Mouse (Mus musculus): ENCODE results near the gene Epb41. TPM values are rescaled to one million over a fixed set of nuclear protein-coding genes. Genes with fewer than 3 reads are reported as not detected.
A peak's percentile ranks its signal among the peaks of the same experiment; 100 is the strongest.

Epb41 gene
- total RNA-seq (2015; ENCODE audit: low replicate concordance): 679 and 755 TPM in 2 replicates
- total RNA-seq (2017; ENCODE audit: low replicate concordance): 876 and 895 TPM in 2 replicates

GRCm38 (mm10) chr4:132074933-132075769 is at the start of gene Epb41:
Gene Epb41 (minus strand): TSS chr4:132075321.
- ATAC-seq (replicated peaks; ENCODE audit: low FRiP score, poor library complexity, severe bottlenecking): peak; percentile 66

DNA sequence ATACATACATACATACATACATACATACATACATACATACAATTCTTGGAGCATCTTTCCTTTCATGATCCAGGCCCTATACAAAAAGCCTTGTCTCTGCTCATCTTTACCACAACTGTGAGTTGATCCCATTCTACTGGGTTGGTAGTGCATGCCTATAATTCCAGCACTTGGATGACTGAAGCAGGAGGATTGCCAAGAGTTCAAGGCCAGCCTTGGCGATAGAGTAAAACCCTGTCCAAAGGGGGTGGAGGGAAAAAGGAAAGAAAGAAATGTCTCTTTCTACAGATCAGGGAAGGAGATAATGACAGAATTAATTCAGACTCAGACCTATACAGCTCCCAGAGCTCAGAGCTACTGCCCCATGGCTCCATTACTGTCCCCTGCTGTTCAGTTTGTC is 48.0 kb upstream of the Epb41 start:
- ATAC-seq (replicated peaks; ENCODE audit: low FRiP score, poor library complexity, severe bottlenecking): no peak

DNA sequence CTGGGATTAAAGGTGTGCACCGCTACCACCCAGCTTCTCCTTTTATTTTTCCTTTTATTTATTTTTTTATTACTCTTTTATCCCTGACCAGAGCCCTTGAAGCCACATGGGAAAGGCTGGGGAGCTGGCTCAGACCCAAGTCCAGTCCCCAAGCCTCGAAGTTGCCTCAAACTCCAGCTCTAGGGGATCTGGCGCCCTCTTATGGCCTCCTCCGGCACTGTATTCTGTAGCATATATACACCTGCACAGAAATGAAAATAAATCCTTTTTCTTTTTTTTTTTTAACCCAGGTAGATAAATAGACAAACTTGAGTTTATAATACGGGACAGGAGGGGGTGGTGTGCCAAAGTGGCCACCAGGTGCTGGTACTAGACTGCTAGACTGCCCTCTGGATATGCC is 46.6 kb upstream of the Epb41 start:
- ATAC-seq (replicated peaks; ENCODE audit: low FRiP score, poor library complexity, severe bottlenecking): no peak

DNA sequence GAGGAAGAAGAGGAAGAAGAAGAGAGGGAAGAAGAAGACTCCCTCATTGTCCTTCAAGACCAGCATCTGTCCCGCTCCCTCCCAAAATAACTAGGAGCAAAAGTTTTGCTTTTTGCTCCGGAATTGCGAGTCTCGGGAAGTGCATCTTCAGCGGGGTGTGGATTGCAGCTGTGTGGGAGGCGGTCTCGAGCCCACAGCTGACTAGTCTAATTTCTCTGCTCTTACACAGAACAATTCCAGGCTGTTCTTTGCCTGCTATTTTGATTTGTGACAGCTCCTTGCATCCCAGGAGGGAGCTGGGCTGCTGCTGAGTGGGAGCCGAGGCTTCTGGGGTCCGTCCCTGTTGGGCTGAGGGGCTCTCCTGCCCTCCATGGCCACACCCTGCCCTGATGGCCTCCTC is 44.4 kb upstream of the Epb41 start:
- no peak for ATAC-seq (replicated peaks; ENCODE audit: low FRiP score, poor library complexity, severe bottlenecking)

- ATAC-seq (replicated peaks; ENCODE audit: low FRiP score, poor library complexity, severe bottlenecking): no peak
These were observed 41.2 kb upstream of the Epb41 start for GRCm38 (mm10) chr4:132116315-132116714.

DNA sequence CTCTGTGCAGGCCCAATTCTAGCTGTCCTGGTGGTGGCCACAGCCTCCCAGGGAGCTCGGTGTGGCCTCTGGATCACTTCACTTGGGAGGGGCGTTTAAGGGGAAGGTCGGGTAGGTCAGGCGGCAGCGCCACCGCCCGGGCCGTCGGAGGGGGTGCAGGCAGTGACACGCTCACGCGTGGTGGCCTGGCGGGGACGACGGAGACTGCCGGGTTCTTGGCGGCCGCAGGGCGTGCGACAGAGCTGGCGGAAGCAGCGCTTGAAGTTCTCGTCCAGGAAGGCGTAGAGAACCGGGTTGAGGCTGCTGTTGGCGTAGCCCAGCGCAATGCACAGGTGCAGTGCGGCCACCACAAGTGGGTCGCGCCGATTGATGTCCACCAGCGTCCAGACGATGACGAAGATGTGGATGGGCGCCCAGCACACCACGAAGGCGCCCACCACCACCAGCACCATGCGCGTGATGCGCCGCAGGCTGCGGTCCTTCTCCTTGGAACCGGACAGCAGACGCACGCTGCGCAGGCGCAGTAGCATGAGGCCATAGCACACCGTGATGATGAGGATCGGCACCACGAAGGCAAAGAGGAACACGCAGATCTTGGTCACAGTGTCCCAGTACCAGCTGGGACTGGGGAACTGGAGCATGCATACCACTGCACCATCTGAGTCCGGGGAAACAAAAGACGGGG is 38.4 kb upstream of the Epb41 start:
- no peak for ATAC-seq (replicated peaks; ENCODE audit: low FRiP score, poor library complexity, severe bottlenecking)

- ATAC-seq (replicated peaks; ENCODE audit: low FRiP score, poor library complexity, severe bottlenecking): no peak
These were observed 36.1 kb upstream of the Epb41 start for GRCm38 (mm10) chr4:132111227-132111626.

- no peak for ATAC-seq (replicated peaks; ENCODE audit: low FRiP score, poor library complexity, severe bottlenecking)
These were observed 33.1 kb upstream of the Epb41 start for GRCm38 (mm10) chr4:132108221-132108620.

DNA sequence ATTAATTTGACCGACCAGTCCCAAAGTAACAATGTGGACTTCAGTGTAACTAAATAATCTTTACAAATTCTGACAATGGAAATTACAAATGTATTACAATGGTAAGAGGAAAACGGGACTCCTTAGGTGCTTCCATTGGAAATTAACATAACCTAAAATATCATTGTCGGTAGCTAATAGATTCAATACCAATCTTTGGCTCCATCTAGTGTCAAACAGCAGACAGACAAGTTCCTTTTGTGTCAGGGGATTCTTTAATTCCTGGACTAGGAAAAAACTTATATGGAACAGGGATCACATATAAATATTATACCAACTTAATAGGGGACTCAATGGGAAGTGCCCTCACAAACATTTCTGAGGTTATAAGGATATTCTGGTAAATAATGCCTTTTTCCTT is 26.0 kb upstream of the Epb41 start:
- no peak for ATAC-seq (replicated peaks; ENCODE audit: low FRiP score, poor library complexity, severe bottlenecking)

- no peak for ATAC-seq (replicated peaks; ENCODE audit: low FRiP score, poor library complexity, severe bottlenecking)
These were observed 24.4 kb upstream of the Epb41 start for GRCm38 (mm10) chr4:132099548-132099947.

- no peak for ATAC-seq (replicated peaks; ENCODE audit: low FRiP score, poor library complexity, severe bottlenecking)
These were observed 19.9 kb upstream of the Epb41 start for GRCm38 (mm10) chr4:132095043-132095442.

- ATAC-seq (replicated peaks; ENCODE audit: low FRiP score, poor library complexity, severe bottlenecking): no peak
These were observed 18.8 kb upstream of the Epb41 start for GRCm38 (mm10) chr4:132093928-132094327.

- ATAC-seq (replicated peaks; ENCODE audit: low FRiP score, poor library complexity, severe bottlenecking): no peak
These were observed 18.0 kb upstream of the Epb41 start for GRCm38 (mm10) chr4:132093136-132093535.

GRCm38 (mm10) chr4:132088921-132089320 is 13.8 kb upstream of the Epb41 start:
- ATAC-seq (replicated peaks; ENCODE audit: low FRiP score, poor library complexity, severe bottlenecking): peak; percentile 71

DNA sequence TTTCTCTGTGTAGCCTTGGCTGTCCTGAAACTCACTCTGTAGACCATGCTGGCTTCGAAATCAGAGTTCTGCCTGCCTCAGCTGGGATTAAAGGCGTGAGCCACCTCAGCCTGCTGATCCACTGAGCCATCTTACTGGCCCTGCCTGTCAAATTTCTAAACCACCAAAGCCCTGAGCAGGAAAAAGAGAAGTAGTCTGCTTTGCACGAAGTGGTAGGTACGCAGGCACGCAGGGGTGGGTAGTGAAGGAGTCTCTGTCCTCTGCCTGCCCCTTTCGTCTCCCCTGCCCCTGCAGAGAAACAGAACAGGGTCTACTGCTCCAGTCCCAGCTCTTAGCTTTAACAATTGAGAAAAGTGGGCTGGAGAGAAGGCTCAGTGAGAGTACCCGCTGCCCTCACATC is 10.0 kb upstream of the Epb41 start:
- no peak for ATAC-seq (replicated peaks; ENCODE audit: low FRiP score, poor library complexity, severe bottlenecking)

GRCm38 (mm10) chr4:132080492-132080983 is 5.4 kb upstream of the Epb41 start:
- no peak for ATAC-seq (replicated peaks; ENCODE audit: low FRiP score, poor library complexity, severe bottlenecking)

DNA sequence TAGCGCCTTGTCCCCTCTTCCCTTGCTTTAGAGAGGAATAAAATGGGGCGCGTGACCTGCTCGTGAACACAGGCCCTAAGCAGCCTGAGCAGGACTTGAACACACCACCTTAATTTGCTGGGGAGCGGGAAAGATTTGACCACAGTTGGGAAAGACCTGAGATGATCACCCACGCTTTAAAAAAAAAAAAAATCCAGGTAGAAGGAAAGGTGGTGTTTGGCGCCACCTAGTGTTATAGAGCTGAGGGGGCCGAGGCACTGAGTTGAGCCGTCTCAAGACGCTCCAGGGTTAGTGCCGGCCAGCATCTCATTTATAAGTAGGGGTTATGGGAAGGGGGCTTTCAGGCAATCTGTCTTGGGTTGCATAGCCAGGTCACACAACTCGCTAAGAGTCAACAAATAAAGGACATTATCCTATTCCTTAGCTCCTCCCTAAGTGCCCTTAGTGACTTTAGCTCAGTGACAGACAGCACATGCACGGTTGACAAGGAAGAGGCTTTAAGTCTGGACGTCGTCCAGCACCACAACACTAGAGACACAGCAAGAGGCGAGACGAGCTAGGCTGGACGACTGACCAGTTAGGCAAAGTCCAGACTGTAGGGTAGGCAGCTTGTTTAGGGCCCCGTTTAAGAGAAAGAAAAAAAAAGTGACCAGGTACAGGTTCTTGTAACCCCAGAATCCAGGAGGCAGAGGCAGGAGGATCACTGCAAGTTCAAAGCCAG is 4.6 kb upstream of the Epb41 start:
- no peak for ATAC-seq (replicated peaks; ENCODE audit: low FRiP score, poor library complexity, severe bottlenecking)

GRCm38 (mm10) chr4:132078296-132078714 is 3.2 kb upstream of the Epb41 start:
- no peak for ATAC-seq (replicated peaks; ENCODE audit: low FRiP score, poor library complexity, severe bottlenecking)

GRCm38 (mm10) chr4:132077445-132077844 is 2.3 kb upstream of the Epb41 start:
- ATAC-seq (replicated peaks; ENCODE audit: low FRiP score, poor library complexity, severe bottlenecking): peak; percentile 58

Data from erythroid progenitor cell, adult 5-6 weeks (primary cell).